Mouse (Mus musculus): ENCODE measurements around the gene Senp6. TPM values are rescaled to one million over a fixed set of nuclear protein-coding genes. Genes with fewer than 3 reads are reported as not detected.
"Not testable (repeated sequence)": the region's sequence is repeated elsewhere in the genome, so short reads cannot be mapped to it uniquely, and the experiment has no call there.

The Senp6 gene
- 15.9 and 16.6 TPM in 2 replicates for polyA plus RNA-seq (2015; fragmentation: Nextera tagmentation; extraction: Ambion mirVana)

DNA sequence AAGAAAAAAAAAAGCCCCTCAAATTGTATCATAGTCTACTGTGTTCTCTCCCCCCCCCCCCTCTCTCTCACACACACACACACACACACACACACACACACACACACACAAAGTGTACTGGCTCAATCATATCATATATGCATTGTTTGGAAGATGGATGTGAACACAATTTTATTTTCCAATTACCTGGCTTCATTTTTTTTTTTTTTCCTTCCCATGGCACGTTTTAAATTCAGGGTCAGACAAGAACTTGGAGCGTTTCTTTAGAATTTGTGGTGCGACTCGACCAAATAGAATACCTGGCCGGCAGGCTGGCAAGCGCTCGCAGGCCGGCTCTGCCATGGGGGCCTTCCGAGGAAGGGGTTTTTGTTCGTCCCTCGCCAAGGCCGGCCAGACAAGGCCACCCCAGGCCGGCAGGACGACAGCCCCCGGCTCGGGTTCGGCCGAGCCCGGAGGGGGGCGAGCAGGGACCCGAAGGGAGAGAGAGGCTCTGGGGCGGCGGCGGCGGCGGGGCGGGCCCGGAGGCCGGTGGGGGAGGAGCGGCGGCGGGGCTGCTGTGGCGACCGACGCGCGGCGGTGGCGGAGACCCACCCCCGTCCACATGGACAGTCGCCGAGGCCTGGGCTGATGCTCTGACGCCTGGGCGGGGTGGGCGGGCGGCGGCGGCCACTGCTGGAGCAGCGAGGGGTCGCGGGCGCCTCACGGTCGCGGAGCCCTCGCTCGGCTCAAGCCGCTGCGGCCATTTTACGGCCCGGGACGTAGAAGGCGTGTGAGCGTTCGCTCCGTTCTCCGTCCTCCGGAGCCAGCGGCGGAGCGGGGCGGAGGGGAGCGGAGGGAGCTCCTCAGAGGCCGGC, at the start of gene Senp6:
Senp6 (plus strand) TSS at position 537 of the 854 bp plus-strand sequence.
- Histone ChIP-seq H3K27me3 (no peaks in the 10 kb centered on the region), H3K4me2 (peak within 1 kb of the TSS; percentile 81), H3K9ac (peak within 1 kb of the TSS; percentile 97), H3K9me3 (replicated peaks) (peaks cover 10% of the 10 kb centered on the region; the same call in 1 of the 2 replicates), H3K27ac (peak within 1 kb of the TSS; percentile 91), H3K4me3 (replicated peaks) (peak within 1 kb of the TSS; percentile 98), H3K36me3 (no peaks in the 10 kb centered on the region), H3K4me1 (replicated peaks) (peaks cover 28% of the 10 kb centered on the region)
- ATAC-seq (ENCODE audit: low read depth) (peak; percentile 86), DNase-seq (peak; percentile 59)
- under 1% methylated on average over 70 of the region's 74 CpGs for WGBS (ENCODE audit: insufficient replicate concordance)

DNA sequence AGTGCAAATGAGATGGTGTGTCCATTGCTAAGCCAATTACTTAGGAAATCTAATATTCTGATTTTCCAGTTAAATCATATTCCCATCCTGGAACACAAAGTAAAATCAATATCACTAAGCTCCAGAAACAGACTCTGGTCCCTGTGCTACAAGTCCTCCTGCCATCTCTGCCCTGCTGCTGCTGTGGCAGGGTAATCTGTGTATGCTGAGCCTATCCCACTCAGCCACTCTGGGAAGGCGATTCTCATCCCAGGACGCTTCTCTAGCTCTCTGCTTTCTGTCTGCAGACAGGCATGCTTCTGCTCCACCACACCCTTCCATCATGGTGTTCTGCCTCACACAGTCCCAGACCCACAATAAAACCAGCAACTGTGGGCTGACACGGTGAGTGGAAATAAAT, 46.3 kb upstream of the Senp6 start:
- Histone ChIP-seq H3K4me3 (replicated peaks) (no peak overlapping the region), H3K4me2 (no peak overlapping the region), H3K9ac (no peak overlapping the region), H3K9me3 (replicated peaks) (no peaks in the 10 kb centered on the region), H3K27ac (no peak overlapping the region), H3K27me3 (no peaks in the 10 kb centered on the region), H3K4me1 (replicated peaks) (peaks cover 3% of the 10 kb centered on the region; the same call in 1 of the 2 replicates), H3K36me3 (no peaks in the 10 kb centered on the region)
- 60% methylated on average over 3 of the region's 3 CpGs for WGBS (ENCODE audit: insufficient replicate concordance)
- ATAC-seq (ENCODE audit: low read depth) = no peak
- DNase-seq = no peak

DNA sequence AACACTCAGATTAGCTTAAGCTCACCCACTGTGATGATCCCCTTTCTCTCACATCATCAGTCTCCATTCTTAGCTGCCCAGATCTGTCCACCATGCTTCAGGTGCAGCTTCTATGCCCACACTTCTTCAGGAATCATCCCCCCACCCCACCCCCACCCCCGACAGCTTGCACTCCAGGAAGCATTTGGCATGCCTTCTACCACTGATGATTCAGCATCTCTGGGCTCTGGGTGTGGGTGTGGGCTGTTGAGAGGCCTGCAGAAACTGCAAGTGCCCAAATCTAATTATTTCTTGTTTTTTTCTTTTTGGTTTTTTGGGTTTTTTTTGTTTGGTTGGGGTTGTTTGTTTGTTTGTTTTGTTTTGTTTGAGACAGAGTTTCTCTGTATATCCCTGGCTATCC, 45.1 kb upstream of the Senp6 start:
- Histone ChIP-seq H3K27ac (no peak overlapping the region), H3K9me3 (replicated peaks) (no peaks in the 10 kb centered on the region), H3K36me3 (no peaks in the 10 kb centered on the region), H3K4me2 (no peak overlapping the region), H3K4me3 (replicated peaks) (no peak overlapping the region), H3K27me3 (no peaks in the 10 kb centered on the region), H3K4me1 (replicated peaks) (peaks cover 3% of the 10 kb centered on the region; the same call in 1 of the 2 replicates), H3K9ac (no peak overlapping the region)
- ATAC-seq (ENCODE audit: low read depth) = no peak
- DNase-seq = no peak
- WGBS (ENCODE audit: insufficient replicate concordance) = 11% methylated on average over 1 of the region's 1 CpGs

DNA sequence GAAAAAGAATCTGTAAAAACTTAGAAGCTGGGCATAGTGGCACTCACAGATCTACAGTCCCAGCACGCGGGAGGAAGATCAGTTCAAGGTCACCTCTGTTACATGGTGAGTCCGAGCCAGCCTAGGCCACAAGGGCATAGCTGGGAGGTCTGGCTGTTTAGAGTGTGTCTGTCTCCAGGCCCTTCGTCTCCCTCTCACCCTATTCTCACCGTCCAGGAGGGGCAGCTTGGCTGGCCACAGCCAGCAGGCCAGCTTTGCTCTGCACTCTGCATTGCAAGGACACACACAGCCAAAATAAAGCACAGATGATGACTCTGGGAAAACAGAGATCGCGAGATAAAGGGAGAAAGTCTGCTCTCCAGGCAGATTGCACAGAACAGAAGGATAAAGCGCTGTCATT, 43.9 kb upstream of the Senp6 start:
- Histone ChIP-seq H3K9me3 (replicated peaks) (no peaks in the 10 kb centered on the region), H3K4me2 (no peak overlapping the region), H3K4me1 (replicated peaks) (peaks cover 3% of the 10 kb centered on the region; the same call in 1 of the 2 replicates), H3K27ac (no peak overlapping the region), H3K27me3 (no peaks in the 10 kb centered on the region), H3K4me3 (replicated peaks) (no peak overlapping the region), H3K36me3 (no peaks in the 10 kb centered on the region), H3K9ac (no peak overlapping the region)
- WGBS (ENCODE audit: insufficient replicate concordance) = 66% methylated on average over 8 of the region's 8 CpGs
- DNase-seq (no peak), ATAC-seq (ENCODE audit: low read depth) (no peak)

DNA sequence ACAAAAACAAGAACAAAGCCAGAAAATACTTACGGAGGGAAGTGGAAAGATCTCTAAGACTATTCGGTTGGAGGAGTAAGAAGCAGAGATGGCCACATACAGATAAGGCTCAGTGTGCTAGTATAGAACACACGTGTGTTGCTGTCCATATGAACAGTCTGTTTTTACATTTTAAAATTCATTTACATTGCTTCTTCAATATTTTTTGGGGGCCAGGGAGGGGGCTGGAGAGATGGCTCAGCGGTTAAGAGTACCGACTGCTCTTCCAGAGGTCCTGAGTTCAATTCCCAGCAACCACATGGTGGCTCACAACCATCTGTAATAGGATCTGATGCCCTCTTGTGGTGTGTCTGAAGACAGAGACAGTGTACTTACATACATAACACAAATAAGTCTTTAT, 41.4 kb upstream of the Senp6 start:
- H3K4me2 ChIP-seq; H3K9ac ChIP-seq; H3K4me3 ChIP-seq (replicated peaks); H3K9me3 ChIP-seq (replicated peaks); H3K4me1 ChIP-seq (replicated peaks); H3K36me3 ChIP-seq; H3K27me3 ChIP-seq; H3K27ac ChIP-seq; DNase-seq; ATAC-seq (ENCODE audit: low read depth): not testable (repeated sequence)
- 64% methylated on average over 5 of the region's 5 CpGs for whole genome bisulfite sequencing (ENCODE audit: insufficient replicate concordance)

DNA sequence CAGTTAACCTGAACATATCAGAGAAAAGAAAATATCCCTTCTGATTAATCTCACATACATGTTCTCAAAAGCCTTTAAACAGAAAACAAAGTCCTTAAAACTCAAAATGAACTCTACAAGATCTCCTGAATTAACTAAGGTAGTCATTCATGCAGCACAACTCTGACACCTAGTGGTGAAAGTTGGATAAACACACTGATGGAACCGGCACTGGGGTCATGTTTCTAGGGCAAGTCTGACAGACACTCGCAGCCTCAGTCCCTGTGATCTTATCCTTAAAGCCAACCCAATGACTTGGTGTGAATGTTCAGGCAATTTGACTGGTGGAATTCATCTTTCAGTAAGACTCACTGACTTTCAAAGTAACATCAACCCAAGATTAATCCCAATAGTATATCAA, 40.7 kb upstream of the Senp6 start:
- Histone ChIP-seq H3K4me2 (no peak overlapping the region), H3K4me3 (replicated peaks) (no peak overlapping the region), H3K9ac (no peak overlapping the region), H3K4me1 (replicated peaks) (peaks cover 3% of the 10 kb centered on the region; the same call in 1 of the 2 replicates), H3K27ac (no peak overlapping the region), H3K9me3 (replicated peaks) (no peaks in the 10 kb centered on the region), H3K36me3 (no peaks in the 10 kb centered on the region), H3K27me3 (no peaks in the 10 kb centered on the region)
- ATAC-seq (ENCODE audit: low read depth) = no peak
- peak; percentile 22 for DNase-seq
- 2% methylated on average over 2 of the region's 2 CpGs for WGBS (ENCODE audit: insufficient replicate concordance)

DNA sequence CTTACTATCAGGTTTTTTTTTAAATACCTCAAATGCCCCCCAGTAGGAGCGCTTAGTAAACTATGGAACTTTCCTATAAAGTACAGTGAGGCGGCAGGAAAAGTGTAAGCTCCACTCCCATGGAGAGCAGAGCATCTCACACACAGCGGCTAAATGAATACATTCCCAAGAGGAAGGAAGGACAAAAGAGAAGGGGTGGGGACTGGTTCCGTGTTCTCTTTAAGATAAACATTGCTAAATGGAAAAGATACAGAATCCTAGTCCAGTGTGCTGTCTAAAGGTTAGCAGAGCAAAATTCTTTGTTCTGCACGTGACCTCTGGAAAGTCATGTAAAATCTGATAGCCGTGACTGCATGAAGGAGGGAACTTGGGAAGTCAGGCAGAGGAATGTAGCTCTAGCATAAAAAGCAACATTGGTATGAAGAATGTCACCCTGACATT, 40.1 kb upstream of the Senp6 start:
- no peak overlapping the region for H3K27ac ChIP-seq
- no peaks in the 10 kb centered on the region for H3K36me3 ChIP-seq
- H3K4me3 ChIP-seq (replicated peaks) = no peak overlapping the region
- 58% methylated on average over 6 of the region's 6 CpGs for WGBS (ENCODE audit: insufficient replicate concordance)
- H3K4me2 ChIP-seq = no peak overlapping the region
- H3K9ac ChIP-seq = no peak overlapping the region
- H3K4me1 ChIP-seq (replicated peaks) = peaks cover 3% of the 10 kb centered on the region; the same call in 1 of the 2 replicates
- H3K9me3 ChIP-seq (replicated peaks) = no peaks in the 10 kb centered on the region
- no peak for DNase-seq
- ATAC-seq (ENCODE audit: low read depth) = no peak
- no peaks in the 10 kb centered on the region for H3K27me3 ChIP-seq

DNA sequence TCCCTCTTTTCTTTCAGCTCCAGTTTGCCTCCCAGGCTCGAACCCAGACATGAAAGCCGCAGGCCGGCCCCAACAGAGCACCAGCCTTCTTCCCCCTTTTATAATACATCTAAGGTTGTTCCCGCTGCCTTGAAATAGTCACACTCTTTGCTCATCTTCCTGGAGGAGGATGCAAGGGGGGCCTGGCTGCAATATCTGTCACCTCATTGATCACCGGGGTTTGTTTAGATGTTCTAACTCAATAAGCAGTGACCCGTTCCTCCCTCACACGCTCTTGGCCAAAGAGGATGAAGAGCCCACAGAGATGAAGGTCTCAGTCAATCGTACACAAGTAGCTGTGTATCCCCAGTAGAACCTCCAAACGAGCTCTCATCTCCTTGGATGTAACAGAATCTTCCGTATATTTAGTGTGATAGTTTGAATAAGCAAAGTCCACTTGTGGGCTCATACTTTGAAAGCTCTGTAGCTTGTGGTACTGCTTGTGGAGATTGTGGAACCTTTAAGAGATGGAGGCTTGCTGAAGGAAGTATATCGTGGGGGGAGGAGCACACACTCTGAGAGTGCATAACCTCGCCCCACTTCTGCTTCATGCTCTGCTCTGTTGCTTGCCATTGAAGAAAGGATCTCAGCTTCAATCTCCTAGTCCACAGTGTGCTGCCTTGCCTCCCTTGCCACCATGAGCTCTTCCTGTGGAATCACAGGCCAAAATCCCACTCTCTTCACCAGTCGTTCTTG, 29.3 kb upstream of the Senp6 start:
- no peaks in the 10 kb centered on the region for H3K36me3 ChIP-seq
- no peak overlapping the region for H3K9ac ChIP-seq
- 68% methylated on average over 13 of the region's 13 CpGs for WGBS (ENCODE audit: insufficient replicate concordance)
- no peak overlapping the region for H3K27ac ChIP-seq
- no peaks in the 10 kb centered on the region for H3K27me3 ChIP-seq
- no peaks in the 10 kb centered on the region for H3K9me3 ChIP-seq (replicated peaks)
- DNase-seq (no peak), ATAC-seq (ENCODE audit: low read depth) (no peak)
- H3K4me3 ChIP-seq (replicated peaks) = no peak overlapping the region
- H3K4me2 ChIP-seq = no peak overlapping the region
- H3K4me1 ChIP-seq (replicated peaks) = no peaks in the 10 kb centered on the region

DNA sequence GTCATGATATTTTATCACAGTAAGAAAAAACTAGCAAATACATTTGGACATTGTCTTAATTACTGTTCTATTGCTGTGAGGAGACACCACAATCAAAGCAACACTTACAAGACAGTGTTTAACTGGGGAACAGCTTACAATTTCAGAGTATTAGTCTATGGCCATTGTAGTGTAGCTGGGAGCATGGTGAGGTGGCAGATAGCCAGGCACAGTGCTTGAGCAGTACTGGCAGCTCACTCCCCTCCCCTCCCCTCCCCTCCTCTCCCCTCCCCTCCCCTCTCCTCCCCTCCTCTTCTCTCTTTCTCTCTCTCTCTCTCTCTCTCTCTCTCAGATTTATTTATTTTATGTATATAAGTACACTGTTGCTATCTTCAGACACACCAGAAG, 28.7 kb upstream of the Senp6 start:
- Histone ChIP-seq H3K27me3 (no peaks in the 10 kb centered on the region), H3K9ac (no peak overlapping the region), H3K36me3 (no peaks in the 10 kb centered on the region), H3K4me3 (replicated peaks) (no peak overlapping the region), H3K4me1 (replicated peaks) (no peaks in the 10 kb centered on the region), H3K4me2 (no peak overlapping the region), H3K9me3 (replicated peaks) (no peaks in the 10 kb centered on the region), H3K27ac (no peak overlapping the region)
- no peak for DNase-seq
- no peak for ATAC-seq (ENCODE audit: low read depth)

DNA sequence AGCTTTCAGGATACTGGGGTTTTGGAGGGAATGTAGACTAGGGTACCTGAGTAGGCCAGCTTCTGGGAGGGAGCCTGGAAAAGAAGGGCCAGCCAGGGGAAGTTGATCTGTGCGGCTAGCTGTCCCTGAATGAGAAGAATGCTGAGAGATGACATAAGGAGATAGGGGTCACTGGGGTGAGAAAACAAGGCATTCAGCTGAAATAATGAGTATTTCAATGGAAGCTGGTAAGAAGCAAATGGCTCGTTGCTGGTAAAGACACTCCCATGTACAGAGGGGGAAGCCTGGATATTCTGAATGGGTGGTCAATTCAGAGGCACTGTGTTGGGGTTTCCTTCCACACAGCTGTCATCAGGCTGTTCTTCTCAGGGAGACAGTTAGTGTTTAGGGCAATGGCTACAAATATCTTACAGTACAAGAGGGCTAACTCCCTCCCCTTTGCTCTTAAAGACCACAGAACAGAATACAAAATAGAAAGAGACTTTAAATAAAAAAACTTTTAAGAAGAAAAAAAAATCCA, 27.3 kb upstream of the Senp6 start:
- WGBS (ENCODE audit: insufficient replicate concordance) = 29% methylated on average over 2 of the region's 2 CpGs
- Histone ChIP-seq H3K9ac (no peak overlapping the region), H3K9me3 (replicated peaks) (no peaks in the 10 kb centered on the region), H3K4me2 (no peak overlapping the region), H3K4me1 (replicated peaks) (no peaks in the 10 kb centered on the region), H3K27me3 (no peaks in the 10 kb centered on the region), H3K4me3 (replicated peaks) (no peak overlapping the region), H3K27ac (no peak overlapping the region), H3K36me3 (no peaks in the 10 kb centered on the region)
- DNase-seq (no peak), ATAC-seq (ENCODE audit: low read depth) (no peak)

DNA sequence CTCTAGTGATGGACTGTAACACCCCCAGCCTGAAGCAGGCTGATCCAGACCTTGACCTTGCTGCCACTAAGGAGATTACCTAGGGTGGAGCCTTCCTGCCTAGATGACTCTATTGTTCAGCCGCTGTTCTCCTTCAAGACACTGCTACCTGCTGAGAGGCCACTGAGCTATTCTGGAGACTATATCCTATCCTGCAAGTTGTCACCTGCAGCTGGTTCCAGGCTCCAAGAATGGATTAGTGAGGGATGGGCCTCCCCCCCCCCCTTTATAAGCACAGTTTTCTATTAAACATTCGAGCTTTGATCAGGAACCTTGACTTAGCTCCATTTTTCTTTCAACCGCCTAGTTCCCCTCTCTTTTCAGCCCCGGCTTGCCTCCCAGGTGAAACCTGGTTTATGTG, 22.4 kb upstream of the Senp6 start:
- not testable (repeated sequence) for H3K9ac ChIP-seq; H3K27ac ChIP-seq; H3K36me3 ChIP-seq; H3K4me2 ChIP-seq; H3K27me3 ChIP-seq; H3K9me3 ChIP-seq (replicated peaks); ATAC-seq (ENCODE audit: low read depth); H3K4me1 ChIP-seq (replicated peaks); H3K4me3 ChIP-seq (replicated peaks); DNase-seq
- 73% methylated on average over 4 of the region's 4 CpGs for WGBS (ENCODE audit: insufficient replicate concordance)
